Mouse (Mus musculus): ENCODE data around the gene Rps11.
"Not testable (repeated sequence)": the region's sequence is repeated elsewhere in the genome, so short reads cannot be mapped to it uniquely, and the experiment has no call there.

Rps11 gene

DNA sequence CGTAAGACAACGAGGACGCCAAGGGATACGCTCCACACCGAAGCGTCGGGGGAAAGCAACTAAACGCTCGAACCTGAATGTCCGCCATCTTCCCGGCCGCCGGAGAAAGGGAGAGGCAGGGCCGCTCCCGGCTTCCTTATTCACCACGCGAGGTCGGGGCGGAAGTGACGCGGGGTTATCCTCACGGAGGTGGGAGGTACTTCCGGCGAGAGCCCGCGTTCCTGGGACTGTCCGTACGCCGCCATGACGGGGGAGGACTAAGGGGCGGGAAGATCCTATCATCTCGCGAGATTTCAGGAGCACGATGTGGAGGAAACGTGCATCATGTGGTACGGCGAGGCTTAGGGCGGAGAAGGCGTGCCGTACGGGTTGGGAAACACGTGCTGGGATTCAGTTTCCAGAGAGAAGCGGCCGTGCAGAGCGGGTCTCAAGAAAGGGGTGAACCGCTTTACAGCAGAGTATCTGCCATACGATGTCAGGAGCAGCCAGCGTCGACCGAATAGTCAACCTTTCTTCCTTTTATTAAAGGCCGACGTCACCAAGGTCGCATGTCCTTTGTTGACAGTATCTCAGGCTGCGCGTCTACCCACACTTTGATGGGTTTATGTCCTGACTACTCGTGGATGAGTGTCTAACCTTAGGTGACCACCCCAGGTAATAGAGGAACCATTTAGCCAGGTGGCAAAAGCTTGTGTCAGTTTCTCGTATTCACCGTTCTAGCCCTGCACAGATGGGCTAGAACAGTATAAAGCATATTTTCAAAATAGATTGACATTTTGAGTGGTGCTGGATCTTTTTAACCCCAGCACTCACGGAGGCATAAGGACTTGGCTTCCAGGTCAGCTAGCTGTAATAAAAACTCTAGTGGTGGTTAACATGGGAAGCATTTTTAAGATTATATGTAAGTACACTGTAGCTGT is at the start of gene Rps11:
TSS of gene Rps11 (minus strand) at position 216 of the 920 bp plus-strand sequence.
- peak; percentile 97 to 98 for DNase-seq (ENCODE audit: low spot score in 2 of 2)

DNA sequence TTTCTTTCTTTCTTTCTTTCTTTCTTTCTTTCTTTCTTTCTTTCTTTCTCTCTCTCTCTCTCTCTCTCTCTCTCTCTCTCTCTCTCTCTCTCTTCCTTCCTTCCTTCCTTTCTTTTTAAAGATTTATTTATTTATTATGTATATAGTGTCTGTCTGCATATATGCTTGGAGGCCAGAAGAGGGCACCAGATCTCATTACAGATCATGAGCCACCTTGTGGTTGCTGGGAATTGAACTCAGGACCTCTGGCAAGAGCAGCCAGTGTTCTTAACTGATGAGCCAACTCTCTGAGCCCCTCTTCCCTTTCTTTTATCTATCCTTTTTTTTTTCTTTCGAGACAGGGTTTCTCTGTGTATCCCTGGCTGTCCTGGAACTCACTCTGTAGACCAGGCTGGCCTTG is 49.5 kb upstream of the Rps11 start:
- DNase-seq (ENCODE audit: low spot score in 2 of 2), result not testable (repeated sequence)

DNA sequence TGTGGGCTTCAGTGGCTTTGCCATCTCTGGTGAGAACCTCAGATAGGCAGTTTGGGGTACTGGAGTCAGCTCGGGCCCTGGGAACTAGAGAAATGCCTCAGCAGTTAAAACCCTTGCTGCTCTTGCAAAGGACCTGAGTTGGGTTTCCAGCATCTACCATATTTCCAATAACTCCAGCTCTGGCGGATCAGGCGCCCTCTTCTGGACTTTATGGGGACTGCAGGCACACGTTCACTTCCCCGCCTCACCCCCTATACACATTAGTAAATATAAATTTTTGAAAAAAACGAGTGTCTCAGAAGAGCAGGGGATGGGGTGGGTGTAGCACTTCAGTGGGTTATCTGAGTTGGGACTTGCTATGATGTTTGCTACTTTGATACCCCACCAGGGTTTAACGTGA is 48.7 kb upstream of the Rps11 start:
- peak; percentile 36 to 61 for DNase-seq (ENCODE audit: low spot score in 2 of 2)

GRCm38 (mm10) chr7:45169495-45169894 is 45.3 kb upstream of the Rps11 start:
- no peak for DNase-seq (ENCODE audit: low spot score in 2 of 2)

GRCm38 (mm10) chr7:45168656-45169055 is 44.4 kb upstream of the Rps11 start:
- DNase-seq (ENCODE audit: low spot score in 2 of 2), result no peak

- DNase-seq (ENCODE audit: low spot score in 2 of 2), result no peak
These were observed 43.7 kb upstream of the Rps11 start for GRCm38 (mm10) chr7:45167761-45168445.

- no peak for DNase-seq (ENCODE audit: low spot score in 2 of 2)
These were observed 42.7 kb upstream of the Rps11 start for GRCm38 (mm10) chr7:45166950-45167401.

DNA sequence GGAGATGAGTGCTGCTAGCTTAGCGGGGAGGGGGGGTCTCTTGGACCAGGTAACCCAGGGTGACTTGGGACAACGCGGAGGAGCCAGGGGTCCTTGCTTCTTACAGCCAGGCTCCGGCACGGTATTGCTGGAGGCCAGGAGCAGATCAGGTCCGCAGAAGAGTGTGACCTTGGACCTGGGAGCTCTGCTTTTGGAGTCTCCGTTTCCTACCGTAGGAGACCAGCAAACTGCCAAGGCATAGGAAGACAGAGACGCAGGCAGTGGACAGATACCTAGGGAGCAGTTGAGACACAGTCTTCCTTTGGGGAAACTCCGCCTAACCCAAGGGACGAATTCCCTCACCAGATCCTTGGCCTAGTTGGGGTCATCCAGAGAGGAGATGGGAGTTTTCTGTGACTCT is 41.5 kb upstream of the Rps11 start:
- DNase-seq (ENCODE audit: low spot score in 2 of 2), result no peak

DNA sequence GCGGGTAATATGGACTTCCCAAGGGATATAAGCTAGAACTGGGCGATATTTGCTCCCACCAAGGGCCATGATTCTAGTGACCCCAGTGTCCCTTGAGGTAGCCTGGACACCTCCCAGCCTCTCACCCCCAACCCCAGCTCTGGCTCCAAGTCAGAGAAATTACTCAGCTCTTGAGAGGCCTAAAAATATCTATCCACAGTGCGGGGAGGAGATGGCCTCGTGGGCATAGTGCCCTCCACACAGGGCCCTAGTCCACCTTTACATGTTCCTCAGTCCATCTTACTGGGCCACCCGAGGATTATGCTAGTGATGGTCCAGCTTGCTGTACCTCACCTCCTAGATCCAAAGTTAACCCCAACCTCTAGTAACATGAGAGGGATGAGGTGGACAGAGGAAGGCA is 40.6 kb upstream of the Rps11 start:
- DNase-seq (ENCODE audit: low spot score in 2 of 2), result no peak

- no peak for DNase-seq (ENCODE audit: low spot score in 2 of 2)
These were observed 39.7 kb upstream of the Rps11 start, which contains the start of gene Slc17a7 for GRCm38 (mm10) chr7:45163735-45164490. Gene Slc17a7, plus strand, starts transcription at chr7:45163949.

- DNase-seq (ENCODE audit: low spot score in 2 of 2), result no peak
These were observed 38.9 kb upstream of the Rps11 start for GRCm38 (mm10) chr7:45162996-45163615.

DNA sequence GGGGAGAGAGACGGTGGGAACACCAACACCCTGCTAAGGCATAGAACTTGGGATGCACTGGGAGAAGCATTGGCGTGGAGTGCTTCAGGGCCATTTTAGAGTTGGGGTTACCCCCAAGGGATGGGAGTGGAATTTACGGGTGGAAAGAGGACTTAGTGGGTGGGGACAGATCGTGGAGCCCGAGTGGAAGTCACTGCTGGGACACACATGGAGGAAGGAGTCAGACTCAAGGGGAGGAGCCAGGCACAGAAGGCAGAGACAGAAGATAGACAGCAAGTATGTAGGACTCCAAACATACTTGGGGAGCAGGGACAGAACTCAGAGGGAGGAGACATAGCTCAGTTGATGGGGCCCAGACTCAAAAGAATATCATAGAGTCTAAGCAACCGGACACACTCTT is 38.3 kb upstream of the Rps11 start:
- no peak for DNase-seq (ENCODE audit: low spot score in 2 of 2)

GRCm38 (mm10) chr7:45161612-45162473 is 37.6 kb upstream of the Rps11 start:
- peak; percentile 74 to 87 for DNase-seq (ENCODE audit: low spot score in 2 of 2)

GRCm38 (mm10) chr7:45160866-45161265 is 36.6 kb upstream of the Rps11 start:
- no peak for DNase-seq (ENCODE audit: low spot score in 2 of 2)

DNA sequence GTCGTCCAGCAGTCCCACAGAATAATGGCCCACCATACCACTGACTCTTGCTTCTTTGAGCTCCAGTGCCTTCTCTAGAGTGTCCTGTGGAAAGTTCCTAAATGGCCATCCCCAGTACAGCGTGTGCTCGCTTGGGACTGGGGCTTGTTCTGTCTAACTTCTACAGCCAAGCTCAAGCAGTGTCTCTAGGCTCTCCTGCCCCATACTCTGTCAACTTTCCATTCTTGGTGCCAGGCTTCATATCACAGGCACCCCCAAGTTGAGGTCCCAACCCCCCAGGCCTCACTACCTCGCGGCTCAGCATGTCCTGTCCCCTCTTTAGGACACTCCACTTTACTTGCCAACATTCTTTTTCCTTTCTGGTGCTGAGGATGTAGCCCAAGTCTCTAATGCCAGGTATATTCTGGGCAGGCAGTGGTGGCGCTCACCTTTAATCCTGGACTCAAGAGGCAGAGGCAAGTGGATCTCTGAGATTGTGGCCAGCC is 36.1 kb upstream of the Rps11 start:
- no peak for DNase-seq (ENCODE audit: low spot score in 2 of 2)

- DNase-seq (ENCODE audit: low spot score in 2 of 2), result no peak
These were observed 34.8 kb upstream of the Rps11 start for GRCm38 (mm10) chr7:45158991-45159390.

DNA sequence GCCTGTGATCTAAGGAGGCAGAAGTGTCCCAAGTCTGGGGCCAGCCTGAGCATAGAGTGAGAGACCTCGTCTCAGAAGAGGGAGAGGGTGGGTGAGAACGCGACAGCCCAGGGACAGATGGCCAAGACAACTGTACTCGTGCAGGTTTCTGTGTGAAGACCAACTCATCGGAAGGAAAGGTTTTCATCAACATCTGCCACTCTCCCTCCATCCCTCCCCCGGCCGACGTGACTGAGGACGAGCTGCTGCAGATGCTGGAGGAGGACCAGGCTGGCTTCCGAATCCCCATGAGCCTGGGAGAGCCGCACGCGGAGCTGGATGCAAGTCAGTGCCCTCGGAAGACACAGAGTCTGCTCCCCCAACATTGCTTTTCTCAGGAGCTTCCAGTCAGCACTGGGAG is 33.2 kb upstream of the Rps11 start:
- no peak for DNase-seq (ENCODE audit: low spot score in 2 of 2)

DNA sequence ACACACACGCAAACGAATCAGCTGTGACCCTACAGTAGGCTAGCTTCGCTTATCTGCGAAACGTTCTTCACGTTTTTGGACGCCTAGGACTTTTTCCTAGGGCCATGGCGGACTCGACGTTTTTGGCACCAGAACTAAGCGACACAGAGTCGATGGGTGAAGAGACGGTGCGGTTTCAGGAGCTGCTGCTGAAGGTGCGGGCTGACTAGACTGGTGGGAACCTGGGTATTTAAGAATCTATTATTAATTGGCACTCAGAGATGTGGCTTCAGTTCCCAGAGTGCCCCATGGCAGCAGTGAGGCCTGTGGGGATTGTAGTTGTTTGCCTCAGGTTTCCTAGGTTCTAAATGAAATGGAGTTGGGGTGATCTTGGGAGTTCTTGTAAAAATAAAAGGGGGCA is 32.0 kb upstream of the Rps11 start:
- DNase-seq (ENCODE audit: low spot score in 2 of 2), result no peak

GRCm38 (mm10) chr7:45155590-45155989 is 31.4 kb upstream of the Rps11 start:
- no peak for DNase-seq (ENCODE audit: low spot score in 2 of 2)

GRCm38 (mm10) chr7:45154993-45155514 is 30.8 kb upstream of the Rps11 start:
- peak; percentile 44 to 67 for DNase-seq (ENCODE audit: low spot score in 2 of 2)

Data from natural killer cell, adult 2 months (primary cell).